Mouse (Mus musculus): ENCODE data around the gene Apoc2. TPM values are rescaled to one million over a fixed set of nuclear protein-coding genes. Genes with fewer than 3 reads are reported as not detected.

The Apoc2 gene
- total and polyA plus RNA-seq, 3 experiments, result not detected

DNA sequence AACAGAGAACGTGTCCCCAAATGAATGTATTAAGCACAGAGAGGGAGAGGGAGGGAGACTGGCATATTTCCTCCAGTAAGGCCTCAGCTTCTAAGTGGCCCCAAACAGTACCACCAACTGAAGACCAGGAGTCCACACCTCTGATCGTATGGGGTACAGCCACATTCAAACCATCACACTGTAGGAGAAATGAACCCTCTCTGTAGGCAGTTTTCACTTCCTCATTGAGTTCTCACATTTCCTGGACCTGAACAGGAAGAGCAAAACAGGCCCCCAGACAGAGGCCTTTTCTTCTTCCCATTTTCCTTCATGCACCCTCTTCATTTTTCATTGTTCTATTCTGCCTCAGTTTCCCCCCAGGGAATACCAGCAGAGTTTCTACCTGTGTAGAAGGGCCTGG lies 10.3 kb downstream of the Apoc2 start:
- peak; percentile 48 for DNase-seq (ENCODE audit: low read depth, low spot score)
- TF ChIP-seq USF2 (IDR thresholded peaks at IDR 0.05; ENCODE audit: borderline replicate concordance in 1 of 2, insufficient read depth in 1 of 2, low read depth in 1 of 2, low read length in 2 of 2) (no peak), RCOR1 (IDR thresholded peaks at IDR 0.05; ENCODE audit: low read depth, low read length) (no peak), SMC3 (IDR thresholded peaks at IDR 0.05; ENCODE audit: low read depth, low read length) (no peak), SIN3A (IDR thresholded peaks at IDR 0.05; ENCODE audit: low read length) (no peak), USF1 (IDR thresholded peaks at IDR 0.05; ENCODE audit: low read depth, low read length) (no peak), HCFC1 (IDR thresholded peaks at IDR 0.05; ENCODE audit: low read depth, low read length) (no peak), MAZ (IDR thresholded peaks at IDR 0.05; ENCODE audit: low read depth, low read length) (no peak), NELFE (IDR thresholded peaks at IDR 0.05; ENCODE audit: low read depth, low read length) (no peak), E2F4 (IDR thresholded peaks at IDR 0.05; ENCODE audit: borderline replicate concordance, low read depth, low read length) (no peak), KAT2A (conservative IDR thresholded peaks at IDR 0.05; ENCODE audit: low read depth, low read length) (no peak)
- Histone ChIP-seq H3K4me1 (ENCODE audit: control insufficient read depth in 1 of 2, insufficient read depth in 2 of 2, low read length in 2 of 2) (peaks cover 4 to 12% of the 10 kb centered on the region in 2 experiments; a peak in 3 of 4 replicates), H3K9me3 (replicated peaks; ENCODE audit: insufficient read depth, low read length) (no peaks in the 10 kb centered on the region), H3K4me3 (ENCODE audit: control insufficient read depth in 1 of 2, insufficient read depth in 1 of 2, low read depth in 2 of 2, low read length in 2 of 2) (no peak overlapping the region), H3K36me3 (ENCODE audit: control insufficient read depth in 1 of 2, insufficient read depth in 2 of 2, low read length in 2 of 2) (peaks cover 0 to 11% of the 10 kb centered on the region in 2 experiments; a peak in 3 of 4 replicates), H3K79me2 (ENCODE audit: control insufficient read depth, insufficient read depth, low read length, poor library complexity) (peaks cover 23% of the 10 kb centered on the region), H3K9ac (ENCODE audit: control insufficient read depth, low read depth, low read length, poor library complexity, severe bottlenecking) (no peak overlapping the region), H3K27me3 (ENCODE audit: control insufficient read depth in 1 of 2, insufficient read depth in 2 of 2, low read length in 2 of 2) (no peaks in the 10 kb centered on the region), H3K27ac (ENCODE audit: control insufficient read depth, low read depth, low read length) (peak overlapping the region; percentile 0; the same call in 1 of the 2 replicates)

DNA sequence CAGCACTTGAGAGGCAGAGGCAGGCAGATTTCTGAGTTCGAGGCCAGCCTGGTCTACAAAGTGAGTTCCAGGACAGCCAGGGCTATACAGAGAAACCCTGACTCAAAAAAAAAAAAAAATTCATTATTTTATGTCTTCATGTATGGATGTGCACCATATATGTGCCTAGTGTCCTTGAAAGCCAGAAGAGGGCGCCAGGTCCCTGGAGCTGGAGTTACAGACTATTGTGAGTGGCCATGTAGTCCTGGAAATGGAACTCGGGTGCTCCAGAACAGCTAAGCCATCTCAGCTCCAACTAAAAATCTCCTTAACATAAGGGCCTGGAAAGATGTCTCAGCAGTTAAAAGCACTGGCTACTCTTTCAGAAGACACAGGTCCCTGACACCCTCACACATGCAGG lies 11.0 kb downstream of the Apoc2 start:
- Histone ChIP-seq H3K27me3 (ENCODE audit: control insufficient read depth in 1 of 2, insufficient read depth in 2 of 2, low read length in 2 of 2) (no peaks in the 10 kb centered on the region), H3K4me3 (ENCODE audit: control insufficient read depth in 1 of 2, insufficient read depth in 1 of 2, low read depth in 2 of 2, low read length in 2 of 2) (no peak overlapping the region), H3K27ac (ENCODE audit: control insufficient read depth, low read depth, low read length) (no peak overlapping the region), H3K79me2 (ENCODE audit: control insufficient read depth, insufficient read depth, low read length, poor library complexity) (peaks cover 29% of the 10 kb centered on the region), H3K4me1 (ENCODE audit: control insufficient read depth in 1 of 2, insufficient read depth in 2 of 2, low read length in 2 of 2) (peaks cover 4 to 12% of the 10 kb centered on the region in 2 experiments; a peak in 3 of 4 replicates), H3K36me3 (ENCODE audit: control insufficient read depth in 1 of 2, insufficient read depth in 2 of 2, low read length in 2 of 2) (peaks cover 0 to 11% of the 10 kb centered on the region in 2 experiments; a peak in 3 of 4 replicates), H3K9me3 (replicated peaks; ENCODE audit: insufficient read depth, low read length) (no peaks in the 10 kb centered on the region), H3K9ac (ENCODE audit: control insufficient read depth, low read depth, low read length, poor library complexity, severe bottlenecking) (no peak overlapping the region)
- TF ChIP-seq GATA1 (IDR thresholded peaks at IDR 0.05; ENCODE audit: low read depth, low read length), result no peak
- TF ChIP-seq CHD2 (IDR thresholded peaks at IDR 0.05; ENCODE audit: low read length), result no peak
- TF ChIP-seq MEF2A (IDR thresholded peaks at IDR 0.05; ENCODE audit: extremely low read depth, insufficient replicate concordance, low read depth, low read length, poor library complexity, severe bottlenecking), result no peak
- peak; percentile 82 for TF ChIP-seq ZNF384 (IDR thresholded peaks at IDR 0.05; ENCODE audit: low read depth, low read length)
- peak; percentile 39 to 61 (median 52) for TF ChIP-seq CTCF (IDR thresholded peaks at IDR 0.05 in 2 of 3, conservative IDR thresholded peaks at IDR 0.05 in 1 of 3; ENCODE audit: control insufficient read depth in 1 of 3, insufficient read depth in 1 of 3, low read depth in 2 of 3, low read length in 3 of 3, poor library complexity in 1 of 3, severe bottlenecking in 1 of 3)
- peak; percentile 41 for TF ChIP-seq RAD21 (IDR thresholded peaks at IDR 0.05; ENCODE audit: low read depth, low read length)
- peak; percentile 29; the same call in 1 of the 2 replicates for TF ChIP-seq SMC3 (IDR thresholded peaks at IDR 0.05; ENCODE audit: low read depth, low read length)
- DNase-seq (ENCODE audit: low read depth, low spot score), result peak; percentile 73
